Mouse (Mus musculus) liver, adult 2 months (tissue): Measurements from ENCODE around the gene Gnl2. TPM values are rescaled to one million over a fixed set of nuclear protein-coding genes. Genes with fewer than 3 reads are reported as not detected.

Source experiments
- DNase-seq: peaks from one replicate; pipeline ENCODE4 v3.0.0-alpha.2; 2011; ENCODE audit warnings: low read depth, low spot score; ENCODE audit errors: extremely low read depth
- H3K27ac ChIP-seq: fragments of 200-500 bp; replicated peaks from 2 replicates; pipeline ENCODE4 v1.5.1; 2012; ENCODE audit warnings: low read depth, mild to moderate bottlenecking, control low read depth, inconsistent platforms, low read length; ENCODE audit not compliant: insufficient read depth
- H3K27me3 ChIP-seq: fragments of 200-500 bp; 2 replicates; pipeline ENCODE4 v1.6.1; 2012; ENCODE audit warnings: mild to moderate bottlenecking, moderate library complexity, low read length, inconsistent platforms; ENCODE audit not compliant: control insufficient read depth, insufficient read depth
- H3K36me3 ChIP-seq: fragments of 200-500 bp; 2 replicates; pipeline ENCODE4 v1.6.1; 2012; ENCODE audit warnings: low read length, inconsistent platforms; ENCODE audit not compliant: control insufficient read depth, insufficient read depth
- H3K4me1 ChIP-seq: fragments of 200-500 bp; 2 replicates; pipeline ENCODE4 v1.6.1; 2011; ENCODE audit warnings: low read length; ENCODE audit not compliant: control insufficient read depth, insufficient read depth
- H3K4me3 ChIP-seq: fragments of 200-500 bp; 2 replicates; pipeline ENCODE4 v1.5.1; 2011; ENCODE audit warnings: low read depth, mild to moderate bottlenecking, control low read depth, low read length, moderate library complexity; ENCODE audit not compliant: insufficient read depth
- H3K79me2 ChIP-seq: fragments of 200-500 bp; 2 replicates; pipeline ENCODE4 v1.6.1; 2012; ENCODE audit warnings: inconsistent platforms, mild to moderate bottlenecking, low read length, moderate library complexity; ENCODE audit not compliant: control insufficient read depth, insufficient read depth
- H3K9ac ChIP-seq: fragments of 200-500 bp; 2 replicates; pipeline ENCODE4 v1.6.1; 2012; ENCODE audit warnings: low read depth, mild to moderate bottlenecking, control low read depth, inconsistent platforms, low read length
- CTCF ChIP-seq: fragments of 200-500 bp; IDR thresholded peaks from 2 replicates; pipeline ENCODE4 v1.5.1; 2011; ENCODE audit warnings: low read depth, low read length, control low read depth
- POLR2A ChIP-seq: fragments of 200-500 bp; IDR thresholded peaks from 2 replicates; pipeline ENCODE4 v1.6.1; 2011; ENCODE audit warnings: low read length, control low read depth; ENCODE audit not compliant: insufficient read depth; ENCODE audit errors: extremely low read depth
- WGBS: fragments of 180-500 bp; shearing (Covaris S2); methylation state at CpG from one replicate; pipeline ENCODE4 v1.1.7; 2018; 5-methylcytosine and 5-hydroxymethylcytosine counted together
- polyA plus RNA-seq: library from polyadenylated mRNA; depleted of rRNA; stranded (reverse); fragments of >200 nt; gene quantifications from 2 replicates; pipeline ENCODE4 v1.2.3, GENCODE M21; 2012
- total RNA-seq: library from RNA; depleted of rRNA; stranded (reverse); fragments of >200 nt; gene quantifications from 2 replicates; pipeline ENCODE4 v1.2.3, GENCODE M21; 2014

Gnl2 gene
- total and polyA plus RNA-seq, 2 experiments = 13.7 to 22.0 TPM

DNA sequence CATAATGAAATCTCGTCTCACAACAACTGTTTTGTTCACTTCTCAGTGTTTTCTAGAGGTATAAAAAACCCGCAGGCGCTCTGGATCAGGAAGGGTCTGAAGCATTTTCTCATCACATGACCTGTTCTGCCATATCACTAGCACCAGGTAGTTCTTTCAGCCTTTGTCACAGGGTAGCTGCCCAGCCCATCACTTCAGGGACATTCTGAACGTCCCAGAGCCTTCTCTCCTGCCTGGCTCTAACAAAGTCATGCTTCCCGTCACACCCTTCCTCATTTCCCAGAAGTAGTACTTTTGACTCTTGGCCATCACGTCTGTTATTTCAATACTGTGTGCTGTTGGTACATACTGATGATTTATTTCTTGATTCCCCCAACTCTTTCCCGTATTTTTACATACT lies 28.1 kb downstream of the Gnl2 start:
- no peaks in the 10 kb centered on the region for H3K27me3 ChIP-seq
- DNase-seq = no peak
- H3K4me3 ChIP-seq = no peak overlapping the region
- H3K4me1 ChIP-seq = no peaks in the 10 kb centered on the region
- peaks cover 77% of the 10 kb centered on the region for H3K36me3 ChIP-seq
- no peak overlapping the region for H3K9ac ChIP-seq
- H3K79me2 ChIP-seq = no peaks in the 10 kb centered on the region
- no peak overlapping the region for H3K27ac ChIP-seq
- TF ChIP-seq POLR2A (no peak), CTCF (no peak)
- 88% methylated on average over 7 of the region's 7 CpGs for WGBS

DNA sequence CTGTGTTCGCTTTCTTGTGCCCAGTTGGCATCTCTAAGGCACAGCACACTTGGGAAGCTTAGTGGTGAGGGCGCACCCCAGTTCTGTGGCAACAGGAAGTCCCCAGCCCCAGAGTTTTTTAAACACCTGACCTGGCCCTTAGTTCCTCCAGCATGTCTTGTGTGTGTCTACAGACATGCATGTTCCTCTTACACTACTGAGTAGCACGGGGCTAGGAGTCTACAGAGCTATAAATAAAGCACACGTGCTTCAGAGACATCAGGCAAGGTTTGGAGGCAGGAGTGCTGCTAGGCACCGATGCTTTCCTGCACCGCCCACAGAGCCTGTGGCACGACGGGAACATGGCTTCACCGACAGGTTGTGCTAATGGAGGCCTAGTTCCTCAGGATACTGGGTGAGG lies 39.0 kb downstream of the Gnl2 start:
- H3K4me1 ChIP-seq = peaks cover 1% of the 10 kb centered on the region; the same call in 1 of the 2 replicates
- 88% methylated on average over 9 of the region's 9 CpGs for WGBS
- H3K4me3 ChIP-seq = no peak overlapping the region
- H3K27ac ChIP-seq = no peak overlapping the region
- no peaks in the 10 kb centered on the region for H3K79me2 ChIP-seq
- TF ChIP-seq CTCF (no peak), POLR2A (no peak)
- H3K27me3 ChIP-seq = no peaks in the 10 kb centered on the region
- H3K9ac ChIP-seq = no peak overlapping the region
- peaks cover 24% of the 10 kb centered on the region for H3K36me3 ChIP-seq
- DNase-seq = no peak

DNA sequence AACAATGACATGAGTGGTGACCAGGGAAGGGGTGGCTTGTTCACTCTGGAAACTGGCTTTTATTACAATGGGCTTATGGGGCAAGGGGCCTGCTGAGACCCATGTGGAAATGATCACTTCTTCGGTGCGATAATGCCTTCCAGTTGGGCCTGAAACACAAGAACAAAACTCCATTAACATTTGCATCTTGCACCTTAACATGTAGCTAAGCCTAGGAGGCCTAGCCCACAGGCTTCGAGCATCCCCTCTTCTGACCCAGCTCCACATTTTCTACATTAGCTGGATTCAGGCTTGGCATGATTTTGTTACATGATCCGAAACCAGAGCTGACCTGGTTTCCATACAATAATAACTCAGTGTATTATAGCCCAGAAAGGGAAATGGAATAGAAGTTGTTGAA lies 40.1 kb downstream of the Gnl2 start:
- peaks cover 20% of the 10 kb centered on the region for H3K36me3 ChIP-seq
- TF ChIP-seq CTCF = no peak
- TF ChIP-seq POLR2A = no peak
- 90% methylated on average over 4 of the region's 4 CpGs for WGBS

DNA sequence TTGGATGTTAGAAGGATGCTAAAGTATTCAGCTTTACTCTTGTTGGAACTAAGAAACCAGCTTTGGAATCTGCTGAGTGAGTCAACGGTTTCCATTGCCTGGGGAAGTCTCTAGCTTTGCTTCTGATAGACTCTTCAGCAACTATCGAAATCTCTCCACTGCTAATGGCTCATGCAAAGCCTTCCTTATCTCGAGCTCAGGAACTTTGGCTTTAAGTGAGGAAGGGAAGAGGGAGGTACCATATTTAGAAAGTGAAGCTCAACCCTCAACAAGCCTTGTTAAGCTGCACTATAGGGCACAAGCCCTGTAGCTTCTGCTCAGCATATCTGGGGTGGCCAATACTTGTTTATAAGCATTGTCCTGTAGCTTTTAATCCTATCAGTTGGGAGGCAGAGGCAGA lies 40.9 kb downstream of the Gnl2 start:
- H3K36me3 ChIP-seq = peaks cover 16% of the 10 kb centered on the region
- no peak overlapping the region for H3K4me3 ChIP-seq
- peaks cover 1% of the 10 kb centered on the region; the same call in 1 of the 2 replicates for H3K4me1 ChIP-seq
- WGBS = 50% methylated on average over 3 of the region's 3 CpGs
- H3K79me2 ChIP-seq = no peaks in the 10 kb centered on the region
- no peak for DNase-seq
- H3K27ac ChIP-seq = no peak overlapping the region
- TF ChIP-seq POLR2A (no peak), CTCF (no peak)
- no peak overlapping the region for H3K9ac ChIP-seq
- H3K27me3 ChIP-seq = no peaks in the 10 kb centered on the region

More for the DNA sequence above, 40.1 kb downstream of the Gnl2 start:
- Histone ChIP-seq H3K79me2 (no peaks in the 10 kb centered on the region), H3K27ac (no peak overlapping the region), H3K4me3 (no peak overlapping the region), H3K4me1 (peaks cover 1% of the 10 kb centered on the region; the same call in 1 of the 2 replicates), H3K27me3 (no peaks in the 10 kb centered on the region), H3K9ac (no peak overlapping the region)
- no peak for DNase-seq

DNA sequence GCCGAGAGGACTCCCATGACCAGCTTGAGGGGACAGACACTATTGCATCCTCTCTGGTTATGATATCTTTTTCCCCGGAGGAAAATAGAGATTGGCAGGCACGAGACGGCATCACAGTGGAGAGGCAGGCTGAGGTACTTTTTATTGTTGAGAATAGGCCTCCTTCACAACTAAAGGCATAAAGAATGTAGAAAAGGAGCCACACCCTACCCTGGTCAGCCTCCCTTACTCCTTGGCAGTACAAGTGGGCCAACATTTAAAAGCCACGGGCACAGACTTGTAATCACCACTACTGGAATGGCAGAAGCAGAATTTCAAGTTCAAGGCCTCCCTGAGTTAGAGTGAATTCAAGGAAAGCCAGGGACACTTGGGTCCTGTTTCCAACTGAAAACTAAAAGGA lies 41.6 kb downstream of the Gnl2 start:
- H3K9ac ChIP-seq = no peak overlapping the region
- H3K4me1 ChIP-seq = peaks cover 1% of the 10 kb centered on the region; the same call in 1 of the 2 replicates
- DNase-seq = no peak
- no peaks in the 10 kb centered on the region for H3K27me3 ChIP-seq
- no peaks in the 10 kb centered on the region for H3K79me2 ChIP-seq
- no peak overlapping the region for H3K4me3 ChIP-seq
- TF ChIP-seq POLR2A (no peak), CTCF (no peak)
- peaks cover 14% of the 10 kb centered on the region for H3K36me3 ChIP-seq
- WGBS = 57% methylated on average over 5 of the region's 5 CpGs
- no peak overlapping the region for H3K27ac ChIP-seq

DNA sequence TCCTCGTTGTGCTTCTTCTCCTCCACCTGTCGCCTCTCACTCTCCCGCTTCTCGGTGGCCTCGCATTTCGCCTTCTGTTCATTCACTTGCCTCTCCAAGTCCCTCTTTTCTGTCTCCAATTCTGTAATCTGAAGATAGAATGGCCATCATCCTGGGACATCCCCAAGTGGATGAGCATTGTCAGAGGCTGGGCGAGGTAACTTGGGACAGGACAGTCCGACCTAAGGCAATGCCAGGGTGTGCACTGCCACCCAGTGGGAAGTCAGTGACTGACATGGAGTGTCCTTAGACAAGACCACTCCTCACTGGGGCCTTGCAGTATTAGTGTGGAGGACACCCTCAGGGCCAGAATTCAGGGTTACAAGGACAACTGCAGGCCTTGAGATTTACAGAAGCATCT lies 42.6 kb downstream of the Gnl2 start:
- peak; percentile 31 for DNase-seq
- peak; percentile 85 for TF ChIP-seq CTCF
- TF ChIP-seq POLR2A = no peak
- H3K36me3 ChIP-seq = peaks cover 5% of the 10 kb centered on the region; the same call in 1 of the 2 replicates
- peaks cover 1% of the 10 kb centered on the region; the same call in 1 of the 2 replicates for H3K4me1 ChIP-seq
- H3K27me3 ChIP-seq = no peaks in the 10 kb centered on the region
- H3K4me3 ChIP-seq = no peak overlapping the region
- no peak overlapping the region for H3K27ac ChIP-seq
- no peaks in the 10 kb centered on the region for H3K79me2 ChIP-seq
- whole genome bisulfite sequencing = 13% methylated on average over 8 of the region's 8 CpGs
- no peak overlapping the region for H3K9ac ChIP-seq
